In the genomic region with DNA sequence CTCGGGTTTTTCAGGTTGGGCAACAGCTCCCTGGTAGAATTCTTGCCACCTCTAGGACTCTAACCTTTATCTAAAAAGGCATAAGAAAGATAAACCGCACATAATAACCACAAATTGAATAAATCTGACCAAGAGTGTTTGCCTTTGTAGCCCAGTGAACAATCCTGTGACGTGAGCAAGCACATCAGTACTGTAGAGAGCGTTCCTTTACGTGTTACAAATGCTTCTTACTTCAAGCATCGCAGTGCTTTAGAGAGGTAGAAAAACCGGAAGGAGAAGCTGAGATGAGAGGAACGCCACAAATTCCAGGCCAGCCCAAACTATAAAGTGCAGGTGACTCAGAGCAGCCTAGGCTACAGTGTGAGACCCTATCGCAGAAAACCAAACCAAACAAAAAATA, we compare ENCODE assay signal across 29 mouse cellular contexts.
"Had no signal": no experiment of that assay in that cellular context is flagged by ENCODE, and none has a peak within 500 bp of the region (broad histone marks: within the 10 kb centered on the region; RNA-seq: fewer than 3 reads in every experiment).

No protein-coding gene starts in this region.

- H3K4me2 ChIP-seq: limb, embryonic 12.5 days; limb, embryonic 13.5 days; limb, embryonic 15.5 days; liver, embryonic 11.5 days; liver, embryonic 12.5 days; liver, embryonic 13.5 days; liver, embryonic 15.5 days; lung, embryonic 14.5 days; midbrain, embryonic 11.5 days; midbrain, embryonic 12.5 days; midbrain, embryonic 13.5 days; midbrain, embryonic 15.5 days; neural tube, embryonic 12.5 days had no signal

- H3K36me3 ChIP-seq: limb, embryonic 10.5 days; limb, embryonic 12.5 days; limb, embryonic 13.5 days; limb, embryonic 15.5 days; liver, embryonic 12.5 days; liver, embryonic 13.5 days; liver, embryonic 15.5 days; midbrain, embryonic 13.5 days; midbrain, embryonic 15.5 days had no signal

- ATAC-seq: liver, embryonic 12.5 days; liver, postnatal 0 days; midbrain, embryonic 13.5 days; midbrain, embryonic 15.5 days; midbrain, embryonic 16.5 days had no signal

- H3K9me3 ChIP-seq: limb, embryonic 10.5 days; limb, embryonic 13.5 days; limb, embryonic 15.5 days; liver, embryonic 12.5 days; liver, embryonic 13.5 days; liver, embryonic 15.5 days; midbrain, embryonic 10.5 days; midbrain, embryonic 12.5 days; midbrain, embryonic 13.5 days; midbrain, embryonic 15.5 days; neural tube, embryonic 12.5 days had no signal

- H3K4me3 ChIP-seq: left cerebral cortex, adult 2 months; limb, embryonic 10.5 days; limb, embryonic 12.5 days; limb, embryonic 13.5 days; limb, embryonic 15.5 days; liver, embryonic 12.5 days; liver, embryonic 13.5 days; liver, embryonic 15.5 days; megakaryocyte, embryonic 14.5 days; midbrain, embryonic 10.5 days; midbrain, embryonic 12.5 days; midbrain, embryonic 13.5 days; midbrain, embryonic 15.5 days; myocyte; neural tube, embryonic 12.5 days had no signal

- DNase-seq: layer of hippocampus, postnatal 36 days; left cerebral cortex, postnatal 4 days; liver; liver, embryonic 13.5 days; liver, postnatal 0 days; lung, adult 18-20 months; lung, embryonic 14.5 days; lung, postnatal 10 days; lung, postnatal 14 days; midbrain, embryonic 14.5 days had no signal

- H3K4me1 ChIP-seq: liver, embryonic 12.5 days; liver, embryonic 13.5 days; liver, embryonic 15.5 days; megakaryocyte, embryonic 14.5 days; midbrain, embryonic 10.5 days had no signal

- H3K27ac ChIP-seq: left cerebral cortex, adult 2 months; limb, embryonic 10.5 days; limb, embryonic 12.5 days; limb, embryonic 13.5 days; limb, embryonic 15.5 days; liver, embryonic 12.5 days; liver, embryonic 13.5 days; liver, embryonic 14.5 days; liver, embryonic 15.5 days; macrophage; midbrain, embryonic 10.5 days; midbrain, embryonic 12.5 days; midbrain, embryonic 13.5 days; midbrain, embryonic 15.5 days; neural tube, embryonic 12.5 days had no signal

- H3K9ac ChIP-seq: limb, embryonic 12.5 days; limb, embryonic 13.5 days; limb, embryonic 15.5 days; liver, embryonic 12.5 days; liver, embryonic 13.5 days; liver, embryonic 14.5 days; liver, embryonic 15.5 days; liver, postnatal 0 days; lung, embryonic 14.5 days; midbrain, embryonic 12.5 days; midbrain, embryonic 13.5 days; midbrain, embryonic 15.5 days; neural tube, embryonic 12.5 days had no signal

- H3K27me3 ChIP-seq: limb, embryonic 12.5 days; limb, embryonic 13.5 days; limb, embryonic 15.5 days; liver, embryonic 12.5 days; liver, embryonic 13.5 days; liver, embryonic 15.5 days; megakaryocyte, embryonic 14.5 days; midbrain, embryonic 12.5 days; midbrain, embryonic 13.5 days; midbrain, embryonic 15.5 days; neural tube, embryonic 12.5 days had no signal
